Mouse (Mus musculus): ENCODE results near the gene Tmem131l. TPM values are rescaled to one million over a fixed set of nuclear protein-coding genes. Genes with fewer than 3 reads are reported as not detected.

Gene Tmem131l
- total RNA-seq, 1 experiment: 31.5 TPM

DNA sequence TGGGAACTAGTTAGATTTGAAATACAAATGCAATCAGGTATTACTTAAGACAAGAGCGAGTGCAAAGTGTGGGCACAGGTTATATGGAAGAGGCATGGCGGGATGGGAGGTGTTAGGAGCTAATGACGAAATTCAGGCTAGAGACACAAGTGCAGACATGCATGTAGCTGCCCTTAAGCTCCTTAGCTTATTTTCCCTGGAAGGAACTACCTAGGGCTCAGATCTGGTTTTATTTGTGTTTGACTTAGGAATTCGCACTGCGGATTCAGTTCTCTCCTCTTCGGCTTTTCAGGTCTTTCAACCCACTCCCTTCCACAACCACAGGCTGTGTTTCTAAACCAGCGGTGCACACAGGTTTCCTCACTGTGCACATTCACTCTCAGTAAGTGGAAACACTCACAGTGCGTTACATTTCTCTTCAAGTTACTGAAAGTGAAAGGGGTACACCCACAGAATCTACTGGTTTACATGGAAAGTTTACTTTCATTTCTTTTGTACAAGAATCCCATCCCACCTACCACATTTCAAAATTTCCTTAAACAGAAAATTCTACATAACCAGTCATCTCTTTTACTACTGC, 52.4 kb downstream of the Tmem131l start:
- H3K9ac ChIP-seq (ENCODE audit: insufficient read depth, low read depth, low read length, poor library complexity, severe bottlenecking): no peak overlapping the region
- no peak for DNase-seq (ENCODE audit: low read depth, low spot score)
- in situ Hi-C loops (cut with MboI; ENCODE audit: low sequenced_read_pairs in 2 of 2, unreplicated experiment in 2 of 2): no loop called here
- no peak for TF ChIP-seq ZC3H11A (IDR thresholded peaks at IDR 0.05; ENCODE audit: borderline replicate concordance, low read depth, low read length)
- TF ChIP-seq CHD2 (IDR thresholded peaks at IDR 0.05; ENCODE audit: low read depth, low read length): no peak
- TF ChIP-seq MAFK (IDR thresholded peaks at IDR 0.05; ENCODE audit: insufficient read depth, low read depth, low read length): no peak
- TF ChIP-seq HCFC1 (IDR thresholded peaks at IDR 0.05; ENCODE audit: borderline replicate concordance, insufficient read depth, low read length): no peak
- TF ChIP-seq ZNF384 (IDR thresholded peaks at IDR 0.05; ENCODE audit: low read depth, low read length): no peak
- no peaks in the 10 kb centered on the region; the same call in 1 of the 2 replicates for H3K36me3 ChIP-seq (ENCODE audit: control insufficient read depth, insufficient read depth, low read length, poor library complexity, severe bottlenecking)
- H3K27ac ChIP-seq (ENCODE audit: insufficient read depth, low read depth, low read length, poor library complexity, severe bottlenecking): no peak overlapping the region
- no peaks in the 10 kb centered on the region for H3K9me3 ChIP-seq (ENCODE audit: control insufficient read depth, insufficient read depth, low read depth, low read length)
- H3K4me1 ChIP-seq (ENCODE audit: control insufficient read depth in 2 of 2, insufficient read depth in 2 of 2, low read length in 2 of 2, poor library complexity in 1 of 2): peaks cover 13 to 56% of the 10 kb centered on the region in 2 experiments
- no peak overlapping the region for H3K4me3 ChIP-seq (ENCODE audit: insufficient read depth in 1 of 2, low read depth in 1 of 2, low read length in 2 of 2, poor library complexity in 1 of 2, severe bottlenecking in 1 of 2)

DNA sequence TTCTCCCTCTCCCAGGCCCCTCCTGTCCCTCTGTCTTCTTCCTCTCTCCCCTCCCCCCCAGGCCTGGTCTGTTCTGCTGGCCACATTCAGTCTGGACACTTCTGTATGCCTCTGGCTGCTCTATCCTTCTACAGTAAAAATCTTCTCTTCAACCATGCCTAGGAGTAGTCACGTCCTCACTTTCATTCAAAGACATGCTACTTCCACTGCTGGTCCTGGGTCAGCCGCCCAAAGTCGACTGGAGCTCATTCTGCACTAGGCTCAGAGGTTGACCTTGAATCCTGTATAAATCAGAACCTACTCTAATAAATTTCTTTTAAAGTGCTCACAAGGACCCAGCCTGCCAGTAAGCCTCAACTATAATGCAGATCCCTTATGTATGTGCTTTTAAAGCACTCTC, 53.2 kb downstream of the Tmem131l start:
- no peak for DNase-seq (ENCODE audit: low read depth, low spot score)
- in situ Hi-C loops (cut with MboI; ENCODE audit: low sequenced_read_pairs in 2 of 2, unreplicated experiment in 2 of 2): no loop called here
- Histone ChIP-seq H3K9ac (ENCODE audit: insufficient read depth, low read depth, low read length, poor library complexity, severe bottlenecking) (no peak overlapping the region), H3K36me3 (ENCODE audit: control insufficient read depth, insufficient read depth, low read length, poor library complexity, severe bottlenecking) (no peaks in the 10 kb centered on the region; the same call in 1 of the 2 replicates), H3K4me3 (ENCODE audit: insufficient read depth in 1 of 2, low read depth in 1 of 2, low read length in 2 of 2, poor library complexity in 1 of 2, severe bottlenecking in 1 of 2) (no peak overlapping the region), H3K27ac (ENCODE audit: insufficient read depth, low read depth, low read length, poor library complexity, severe bottlenecking) (no peak overlapping the region), H3K4me1 (ENCODE audit: control insufficient read depth in 2 of 2, insufficient read depth in 2 of 2, low read length in 2 of 2, poor library complexity in 1 of 2) (peaks cover 11 to 53% of the 10 kb centered on the region in 2 experiments), H3K9me3 (ENCODE audit: control insufficient read depth, insufficient read depth, low read depth, low read length) (no peaks in the 10 kb centered on the region)
- TF ChIP-seq CHD2 (IDR thresholded peaks at IDR 0.05; ENCODE audit: low read depth, low read length): no peak
- no peak for TF ChIP-seq MAFK (IDR thresholded peaks at IDR 0.05; ENCODE audit: insufficient read depth, low read depth, low read length)
- no peak for TF ChIP-seq ZNF384 (IDR thresholded peaks at IDR 0.05; ENCODE audit: low read depth, low read length)
- no peak for TF ChIP-seq ZC3H11A (IDR thresholded peaks at IDR 0.05; ENCODE audit: borderline replicate concordance, low read depth, low read length)
- no peak for TF ChIP-seq HCFC1 (IDR thresholded peaks at IDR 0.05; ENCODE audit: borderline replicate concordance, insufficient read depth, low read length)

DNA sequence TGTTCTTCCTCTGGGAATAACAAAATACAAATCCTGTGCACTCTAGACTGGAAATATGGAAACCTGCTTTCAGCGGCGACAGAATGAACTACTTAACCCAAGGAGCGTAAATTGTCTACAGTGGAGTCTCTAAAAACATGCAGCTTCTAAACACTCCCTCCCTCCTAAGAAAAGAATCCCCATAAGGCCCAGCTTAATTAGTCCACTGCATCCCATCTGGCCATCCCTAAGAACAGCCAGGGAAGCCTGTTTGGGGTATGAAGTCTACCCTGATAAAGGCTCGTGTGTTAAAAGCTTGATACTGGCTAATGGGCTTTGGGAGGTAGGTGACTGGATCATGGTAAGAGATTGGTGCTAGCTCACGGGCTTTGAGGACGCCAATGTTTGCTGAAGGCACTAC, 54.5 kb downstream of the Tmem131l start:
- DNase-seq (ENCODE audit: low read depth, low spot score): no peak
- H3K4me3 ChIP-seq (ENCODE audit: insufficient read depth in 1 of 2, low read depth in 1 of 2, low read length in 2 of 2, poor library complexity in 1 of 2, severe bottlenecking in 1 of 2): no peak overlapping the region
- H3K36me3 ChIP-seq (ENCODE audit: control insufficient read depth, insufficient read depth, low read length, poor library complexity, severe bottlenecking): no peaks in the 10 kb centered on the region; the same call in 1 of the 2 replicates
- no peak overlapping the region for H3K27ac ChIP-seq (ENCODE audit: insufficient read depth, low read depth, low read length, poor library complexity, severe bottlenecking)
- TF ChIP-seq ZNF384 (IDR thresholded peaks at IDR 0.05; ENCODE audit: low read depth, low read length): no peak
- TF ChIP-seq MAFK (IDR thresholded peaks at IDR 0.05; ENCODE audit: insufficient read depth, low read depth, low read length): no peak
- no peak for TF ChIP-seq ZC3H11A (IDR thresholded peaks at IDR 0.05; ENCODE audit: borderline replicate concordance, low read depth, low read length)
- TF ChIP-seq HCFC1 (IDR thresholded peaks at IDR 0.05; ENCODE audit: borderline replicate concordance, insufficient read depth, low read length): no peak
- no peak for TF ChIP-seq CHD2 (IDR thresholded peaks at IDR 0.05; ENCODE audit: low read depth, low read length)
- no peak overlapping the region for H3K9ac ChIP-seq (ENCODE audit: insufficient read depth, low read depth, low read length, poor library complexity, severe bottlenecking)
- in situ Hi-C loops (cut with MboI; ENCODE audit: low sequenced_read_pairs in 2 of 2, unreplicated experiment in 2 of 2): no loop called here
- peaks cover 13 to 53% of the 10 kb centered on the region in 2 experiments for H3K4me1 ChIP-seq (ENCODE audit: control insufficient read depth in 2 of 2, insufficient read depth in 2 of 2, low read length in 2 of 2, poor library complexity in 1 of 2)
- H3K9me3 ChIP-seq (ENCODE audit: control insufficient read depth, insufficient read depth, low read depth, low read length): no peaks in the 10 kb centered on the region

- H3K4me3 ChIP-seq (ENCODE audit: insufficient read depth in 1 of 2, low read depth in 1 of 2, low read length in 2 of 2, poor library complexity in 1 of 2, severe bottlenecking in 1 of 2): no peak overlapping the region
- no peak overlapping the region for H3K27ac ChIP-seq (ENCODE audit: insufficient read depth, low read depth, low read length, poor library complexity, severe bottlenecking)
- H3K4me1 ChIP-seq (ENCODE audit: control insufficient read depth in 2 of 2, insufficient read depth in 2 of 2, low read length in 2 of 2, poor library complexity in 1 of 2): peaks cover 12 to 46% of the 10 kb centered on the region in 2 experiments
Observed at GRCm38 (mm10) chr3:83984379-83984778, 55.6 kb downstream of the Tmem131l start.

More at GRCm38 (mm10) chr3:83984379-83984778, 55.6 kb downstream of the Tmem131l start:
- no peaks in the 10 kb centered on the region for H3K36me3 ChIP-seq (ENCODE audit: control insufficient read depth, insufficient read depth, low read length, poor library complexity, severe bottlenecking)
- no peak for TF ChIP-seq ZNF384 (IDR thresholded peaks at IDR 0.05; ENCODE audit: low read depth, low read length)
- no peak for TF ChIP-seq CHD2 (IDR thresholded peaks at IDR 0.05; ENCODE audit: low read depth, low read length)
- TF ChIP-seq ZC3H11A (IDR thresholded peaks at IDR 0.05; ENCODE audit: borderline replicate concordance, low read depth, low read length): no peak
- no peak for TF ChIP-seq MAFK (IDR thresholded peaks at IDR 0.05; ENCODE audit: insufficient read depth, low read depth, low read length)
- no peak for TF ChIP-seq HCFC1 (IDR thresholded peaks at IDR 0.05; ENCODE audit: borderline replicate concordance, insufficient read depth, low read length)
- no peak overlapping the region for H3K9ac ChIP-seq (ENCODE audit: insufficient read depth, low read depth, low read length, poor library complexity, severe bottlenecking)
- in situ Hi-C loops (cut with MboI; ENCODE audit: low sequenced_read_pairs in 2 of 2, unreplicated experiment in 2 of 2): no loop called here
- H3K9me3 ChIP-seq (ENCODE audit: control insufficient read depth, insufficient read depth, low read depth, low read length): no peaks in the 10 kb centered on the region
- DNase-seq (ENCODE audit: low read depth, low spot score): no peak

All from ES-E14 (cell line).